Mouse (Mus musculus) hindbrain, embryonic 16.5 days (tissue): ENCODE results near the gene Sstr4. TPM values are rescaled to one million over a fixed set of nuclear protein-coding genes. Genes with fewer than 3 reads are reported as not detected.

Experiments
- ATAC-seq: fragments of 200-750 bp; cut with Nextera tagmentation; 2 replicates; pipeline ENCODE4 v1.8.0; 2017; ENCODE audit warnings: moderate TSS enrichment, moderate library complexity
- H3K27ac ChIP-seq: fragments of 300-500 bp; sonication (generic); 2 replicates; pipeline ENCODE4 v1.5.1; 2014; ENCODE audit warnings: low read depth, mild to moderate bottlenecking, control low read depth, low read length, moderate library complexity
- H3K27me3 ChIP-seq: fragments of 300-500 bp; sonication (generic); replicated peaks from 2 replicates; pipeline ENCODE4 v1.6.1; 2014; ENCODE audit warnings: low read length; ENCODE audit not compliant: control insufficient read depth, insufficient read depth
- H3K36me3 ChIP-seq: fragments of 300-500 bp; sonication (generic); 2 replicates; pipeline ENCODE4 v1.6.1; 2014; ENCODE audit warnings: mild to moderate bottlenecking, low read length, moderate library complexity, mixed read lengths; ENCODE audit not compliant: control insufficient read depth, insufficient read depth
- H3K4me1 ChIP-seq: fragments of 300-500 bp; sonication (generic); 2 replicates; pipeline ENCODE4 v1.6.1; 2014; ENCODE audit warnings: low read depth, low read length; ENCODE audit not compliant: control insufficient read depth, insufficient read depth
- H3K4me2 ChIP-seq: fragments of 300-500 bp; sonication (generic); 2 replicates; pipeline ENCODE4 v1.6.1; 2014; ENCODE audit warnings: mild to moderate bottlenecking, low read length, control low read depth, moderate library complexity
- H3K4me3 ChIP-seq: fragments of 300-500 bp; sonication (generic); 2 replicates; pipeline ENCODE4 v1.5.1; 2014; ENCODE audit warnings: mild to moderate bottlenecking, low read length, control low read depth, moderate library complexity
- H3K9ac ChIP-seq: fragments of 300-500 bp; sonication (generic); 2 replicates; pipeline ENCODE4 v1.6.1; 2014; ENCODE audit warnings: low read depth, mild to moderate bottlenecking, control low read depth, low read length, moderate library complexity
- H3K9me3 ChIP-seq: fragments of 300-500 bp; sonication (generic); 2 replicates; pipeline ENCODE4 v1.6.1; 2014; ENCODE audit warnings: mild to moderate bottlenecking, low read length, moderate library complexity; ENCODE audit not compliant: control insufficient read depth
- WGBS: fragments of 180-500 bp; shearing (Covaris S2); extraction: QIAGEN DNeasy Blood & Tissue Kit; methylation state at CpG from one replicate; pipeline ENCODE4 v1.1.7; 2014; 5-methylcytosine and 5-hydroxymethylcytosine counted together
- polyA plus RNA-seq: library from polyadenylated mRNA; unstranded; fragments of >200 nt; fragmentation: Nextera tagmentation; extraction: Ambion mirVana; gene quantifications from 2 replicates; pipeline ENCODE4 v1.2.1, GENCODE M21; 2015

Sstr4 gene
- polyA plus RNA-seq, 1 experiment from 2014 or later, result 4.2 TPM

GRCm38 (mm10) chr2:148371743-148372630 lies 23.2 kb upstream of the Sstr4 start:
- Histone ChIP-seq H3K4me3 (no peak overlapping the region), H3K4me1 (no peaks in the 10 kb centered on the region), H3K4me2 (no peak overlapping the region), H3K9ac (no peak overlapping the region), H3K27me3 (no peaks in the 10 kb centered on the region), H3K27ac (no peak overlapping the region), H3K9me3 (no peaks in the 10 kb centered on the region), H3K36me3 (no peaks in the 10 kb centered on the region)
- 78% methylated on average over 4 of the region's 4 CpGs for WGBS
- ATAC-seq, result no peak

- no peak for ATAC-seq
- no peak overlapping the region for H3K4me2 ChIP-seq
- 83% methylated on average over 2 of the region's 2 CpGs for WGBS
Observed at GRCm38 (mm10) chr2:148373602-148374071, 21.5 kb upstream of the Sstr4 start.

GRCm38 (mm10) chr2:148375326-148376150 lies 19.6 kb upstream of the Sstr4 start:
- no peak overlapping the region for H3K27ac ChIP-seq
- no peak overlapping the region for H3K4me3 ChIP-seq
- H3K9ac ChIP-seq, result no peak overlapping the region
- WGBS, result 84% methylated on average over 10 of the region's 10 CpGs
- no peaks in the 10 kb centered on the region for H3K36me3 ChIP-seq
- no peak for ATAC-seq
- H3K4me2 ChIP-seq, result no peak overlapping the region
- H3K9me3 ChIP-seq, result no peaks in the 10 kb centered on the region
- no peaks in the 10 kb centered on the region for H3K27me3 ChIP-seq
- no peaks in the 10 kb centered on the region for H3K4me1 ChIP-seq

More at GRCm38 (mm10) chr2:148373602-148374071, 21.5 kb upstream of the Sstr4 start:
- Histone ChIP-seq H3K36me3 (no peaks in the 10 kb centered on the region), H3K4me1 (no peaks in the 10 kb centered on the region), H3K27me3 (no peaks in the 10 kb centered on the region), H3K27ac (no peak overlapping the region), H3K9me3 (no peaks in the 10 kb centered on the region), H3K4me3 (no peak overlapping the region), H3K9ac (no peak overlapping the region)

DNA sequence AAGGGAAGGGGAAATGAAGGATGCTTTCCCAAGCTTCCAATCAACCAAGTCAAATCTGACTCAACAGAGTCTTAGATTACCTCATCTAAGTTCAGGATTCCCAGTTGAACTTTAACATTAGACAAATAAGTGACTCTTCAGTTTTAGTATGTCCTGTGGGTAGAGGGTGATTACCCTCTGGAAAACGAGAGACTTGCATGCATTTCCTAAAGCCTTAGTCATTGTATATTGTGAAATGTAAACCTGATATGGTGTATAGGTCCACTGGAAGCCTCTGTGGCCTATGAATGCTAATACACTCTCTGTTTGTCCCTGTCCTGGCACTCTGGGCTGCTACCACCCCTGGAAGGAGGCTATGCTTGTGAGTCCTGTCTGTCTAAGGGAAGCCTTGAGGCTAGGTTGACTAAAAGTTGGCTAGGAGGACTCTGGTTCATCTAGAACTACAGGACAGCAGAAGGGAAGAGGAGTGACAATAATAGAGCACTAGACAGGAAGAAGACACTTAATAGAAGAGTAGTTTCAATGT lies 16.3 kb upstream of the Sstr4 start:
- Histone ChIP-seq H3K4me3 (no peak overlapping the region), H3K9me3 (no peaks in the 10 kb centered on the region)
- WGBS, result 86% methylated on average over 1 of the region's 1 CpGs

GRCm38 (mm10) chr2:148379899-148380413 lies 15.2 kb upstream of the Sstr4 start:
- no peak overlapping the region for H3K4me2 ChIP-seq
- no peak for ATAC-seq
- H3K9me3 ChIP-seq, result no peaks in the 10 kb centered on the region
- H3K4me1 ChIP-seq, result no peaks in the 10 kb centered on the region
- H3K4me3 ChIP-seq, result no peak overlapping the region
- WGBS, result 95% methylated on average over 1 of the region's 1 CpGs
- no peak overlapping the region for H3K27ac ChIP-seq
- no peaks in the 10 kb centered on the region for H3K27me3 ChIP-seq
- no peaks in the 10 kb centered on the region for H3K36me3 ChIP-seq
- H3K9ac ChIP-seq, result no peak overlapping the region

More for the DNA sequence above, 16.3 kb upstream of the Sstr4 start:
- H3K9ac ChIP-seq, result no peak overlapping the region
- H3K4me1 ChIP-seq, result no peaks in the 10 kb centered on the region
- no peaks in the 10 kb centered on the region for H3K27me3 ChIP-seq
- H3K36me3 ChIP-seq, result no peaks in the 10 kb centered on the region
- H3K4me2 ChIP-seq, result no peak overlapping the region
- ATAC-seq, result no peak
- H3K27ac ChIP-seq, result no peak overlapping the region

GRCm38 (mm10) chr2:148381076-148381475 lies 14.1 kb upstream of the Sstr4 start:
- no peak overlapping the region for H3K9ac ChIP-seq
- H3K36me3 ChIP-seq, result no peaks in the 10 kb centered on the region
- whole genome bisulfite sequencing, result 92% methylated on average over 2 of the region's 2 CpGs
- H3K4me1 ChIP-seq, result no peaks in the 10 kb centered on the region
- H3K27ac ChIP-seq, result no peak overlapping the region
- H3K27me3 ChIP-seq, result no peaks in the 10 kb centered on the region
- H3K9me3 ChIP-seq, result no peaks in the 10 kb centered on the region
- no peak overlapping the region for H3K4me2 ChIP-seq
- H3K4me3 ChIP-seq, result no peak overlapping the region
- no peak for ATAC-seq

DNA sequence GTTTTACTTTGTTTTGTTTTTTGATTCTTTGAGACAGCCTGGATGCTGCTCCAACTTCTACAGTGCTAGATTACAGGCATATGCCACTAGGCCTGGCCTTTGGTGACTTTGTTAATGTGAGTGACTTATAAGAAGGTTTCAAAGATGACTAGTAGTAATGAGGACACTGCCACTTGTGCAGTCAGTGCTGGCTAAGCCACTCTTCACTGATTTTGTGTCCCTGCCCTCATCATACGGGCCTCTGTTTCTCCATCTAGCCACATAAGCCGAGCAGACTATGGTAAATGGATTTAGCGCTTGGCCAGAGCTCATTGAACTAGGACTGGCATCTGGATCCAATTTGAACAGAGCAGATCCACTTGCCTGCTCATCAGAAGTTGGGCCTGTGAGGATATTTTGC lies 8.7 kb upstream of the Sstr4 start:
- Histone ChIP-seq H3K36me3 (no peaks in the 10 kb centered on the region), H3K9ac (no peak overlapping the region), H3K27me3 (no peaks in the 10 kb centered on the region), H3K4me1 (no peaks in the 10 kb centered on the region), H3K4me3 (no peak overlapping the region), H3K4me2 (no peak overlapping the region), H3K9me3 (no peaks in the 10 kb centered on the region), H3K27ac (no peak overlapping the region)
- ATAC-seq, result no peak
- WGBS, result 86% methylated on average over 3 of the region's 3 CpGs

DNA sequence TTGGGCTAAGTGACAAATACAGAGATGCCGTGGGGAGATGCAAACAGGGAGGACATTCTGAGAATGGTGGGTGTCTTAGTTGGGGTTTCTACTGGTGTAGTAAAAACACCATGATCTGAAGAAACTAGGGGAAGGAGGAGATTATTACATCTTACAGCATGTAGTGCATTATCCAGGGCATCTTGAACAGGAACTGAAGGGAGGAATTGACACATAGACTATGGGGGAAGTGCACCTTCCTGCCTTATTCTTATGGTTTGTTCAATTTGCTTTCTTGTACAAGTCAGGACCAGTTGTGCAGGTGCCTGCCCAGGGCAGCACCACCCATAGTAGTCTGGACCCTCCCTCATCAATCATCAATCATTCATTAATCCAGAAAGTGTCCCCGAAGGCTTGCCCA lies 8.2 kb upstream of the Sstr4 start:
- Histone ChIP-seq H3K27me3 (no peaks in the 10 kb centered on the region), H3K4me1 (no peaks in the 10 kb centered on the region), H3K36me3 (no peaks in the 10 kb centered on the region), H3K4me2 (no peak overlapping the region), H3K9me3 (no peaks in the 10 kb centered on the region), H3K4me3 (no peak overlapping the region), H3K27ac (no peak overlapping the region), H3K9ac (no peak overlapping the region)
- no peak for ATAC-seq
- 91% methylated on average over 2 of the region's 2 CpGs for WGBS
